Mouse (Mus musculus) CD4-positive, CD25-positive, alpha-beta regulatory T cell, adult 2 months (primary cell): ENCODE data around the gene S1pr3.
A peak's percentile ranks its signal among the peaks of the same experiment; 100 is the strongest.

Experiments
- DNase-seq: peaks from one replicate; pipeline ENCODE4 v3.0.0-alpha.2; 2012; ENCODE audit warnings: low read depth, low spot score

The S1pr3 gene

DNA sequence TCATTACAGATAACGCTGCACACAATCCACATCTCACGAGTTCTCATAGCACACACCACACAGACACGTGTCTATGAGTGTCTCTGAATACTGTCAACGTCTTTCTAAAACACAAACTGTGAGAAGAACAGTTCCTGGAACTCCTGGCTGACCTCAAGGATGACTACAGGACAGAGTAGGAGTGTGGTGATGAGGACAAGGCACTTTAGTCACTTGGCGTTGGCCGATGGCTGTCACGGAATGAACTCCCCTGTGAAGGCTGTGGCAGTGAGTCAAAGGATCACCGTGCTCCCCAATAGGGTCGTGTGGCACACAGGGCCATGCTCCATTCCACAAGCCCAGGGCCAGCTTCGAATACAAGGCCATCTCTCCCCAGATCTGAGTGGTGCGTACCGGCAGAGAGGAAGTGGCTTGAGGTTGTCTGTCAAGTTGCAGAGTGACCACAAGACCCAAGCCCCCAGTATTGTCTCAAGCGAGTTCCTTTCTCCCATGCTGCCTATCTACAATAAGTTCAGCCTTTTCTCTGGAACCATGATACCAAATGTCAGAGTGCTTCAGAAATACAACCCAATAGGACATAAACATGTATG, 2.6 kb upstream of the S1pr3 start:
- DNase-seq = no peak

GRCm38 (mm10) chr13:51407541-51408217, 760 bp upstream of the S1pr3 start:
- no peak for DNase-seq

DNA sequence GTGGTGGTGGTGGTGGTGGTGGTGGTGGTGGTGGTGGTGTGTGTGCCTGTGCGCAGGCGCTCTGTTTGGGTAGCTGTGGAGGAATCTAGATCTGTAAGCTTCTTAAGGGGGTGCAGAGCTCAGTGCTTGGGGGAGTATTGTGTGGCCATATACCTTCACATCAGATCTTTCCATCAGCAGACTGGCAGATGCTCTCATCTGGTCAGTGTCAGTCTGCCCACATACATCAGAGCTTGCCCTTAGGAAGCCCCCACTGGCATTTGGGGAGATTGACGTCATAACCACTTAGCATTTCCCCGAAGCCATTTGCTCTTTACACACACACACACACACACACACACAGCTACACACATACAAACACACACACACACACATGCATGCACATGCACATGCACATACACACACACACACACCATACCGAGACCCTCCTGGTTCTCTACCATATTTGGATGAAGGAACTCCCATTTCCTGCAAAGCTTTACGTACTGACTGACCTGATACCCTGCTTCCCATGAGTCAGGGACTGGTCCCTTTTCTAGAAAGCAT, 1.6 kb downstream of the S1pr3 start:
- DNase-seq = no peak

DNA sequence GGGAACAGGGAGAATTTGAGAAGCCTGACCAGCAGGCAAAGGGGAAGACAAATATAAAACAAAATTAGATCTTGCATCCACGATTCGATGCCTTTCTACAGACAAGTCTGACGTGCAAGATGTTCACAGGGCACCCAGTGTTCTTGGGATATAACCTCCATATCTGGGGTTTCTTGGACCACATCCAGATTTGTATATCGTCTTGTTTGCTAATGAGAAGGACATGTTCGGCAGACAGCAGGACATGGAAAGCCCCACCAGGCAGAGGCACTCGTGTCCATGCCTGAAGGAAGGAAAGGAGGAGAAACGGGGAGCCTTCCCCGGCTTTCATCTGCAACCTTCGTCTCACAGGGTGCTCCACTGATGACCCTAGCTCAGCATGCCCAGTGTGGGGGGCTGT, 2.8 kb downstream of the S1pr3 start:
- DNase-seq = no peak

DNA sequence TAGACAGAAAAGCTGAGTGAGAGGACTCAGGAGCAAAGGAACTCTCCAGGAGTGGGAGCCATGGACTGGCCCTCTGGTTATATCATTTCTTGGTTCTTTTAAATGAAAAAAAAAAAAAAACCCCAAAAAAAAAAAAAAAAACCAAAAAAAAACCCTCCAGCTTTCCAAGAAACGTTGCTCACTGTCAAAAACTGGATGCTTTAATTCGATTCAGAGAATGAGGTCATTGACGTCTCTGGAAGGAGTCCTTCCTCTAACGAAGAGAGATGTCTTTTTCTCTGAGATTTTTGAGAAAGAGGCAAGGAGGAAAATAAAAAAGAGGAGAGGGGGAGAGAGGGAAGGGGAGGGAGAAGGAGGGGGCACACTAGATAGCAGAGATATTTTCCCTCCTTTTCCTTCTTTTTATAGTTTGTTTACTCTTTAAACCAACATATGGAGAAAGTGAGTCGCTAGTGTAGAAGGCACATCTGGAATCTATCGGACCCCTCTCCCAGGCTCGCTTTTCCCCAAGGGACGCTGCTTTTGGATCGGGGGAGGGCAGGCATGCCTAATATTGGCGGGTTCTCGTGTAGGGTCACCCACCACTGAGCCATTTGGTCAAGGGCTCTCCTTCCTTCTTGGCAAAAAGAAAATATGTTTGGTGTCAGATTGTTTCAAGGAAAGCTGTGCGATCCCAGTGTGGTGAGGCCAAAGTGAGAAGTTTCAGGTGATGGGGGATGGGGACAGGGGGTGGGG, 3.4 kb downstream of the S1pr3 start:
- DNase-seq = no peak

GRCm38 (mm10) chr13:51413461-51413860, 5.0 kb downstream of the S1pr3 start:
- peak; percentile 48 for DNase-seq

DNA sequence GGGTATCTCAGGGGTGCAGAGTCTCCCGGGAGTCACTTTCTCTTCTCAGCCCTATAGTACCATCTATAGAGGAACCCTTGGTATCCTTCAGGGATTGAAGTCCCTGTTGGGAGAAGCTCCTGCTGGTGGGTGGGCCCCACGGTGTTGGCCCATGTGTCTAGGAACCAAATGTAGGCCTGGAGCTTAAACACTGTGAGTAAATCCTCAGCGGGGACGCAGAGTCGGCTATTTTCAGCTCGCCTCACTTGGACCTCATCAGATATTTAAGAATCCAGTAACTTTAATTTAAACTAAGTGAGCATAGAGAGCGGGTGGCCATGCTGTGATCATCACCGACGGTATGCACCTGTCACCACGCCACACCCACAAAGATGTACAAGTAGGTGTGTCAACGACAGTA, 8.3 kb downstream of the S1pr3 start:
- DNase-seq = no peak

DNA sequence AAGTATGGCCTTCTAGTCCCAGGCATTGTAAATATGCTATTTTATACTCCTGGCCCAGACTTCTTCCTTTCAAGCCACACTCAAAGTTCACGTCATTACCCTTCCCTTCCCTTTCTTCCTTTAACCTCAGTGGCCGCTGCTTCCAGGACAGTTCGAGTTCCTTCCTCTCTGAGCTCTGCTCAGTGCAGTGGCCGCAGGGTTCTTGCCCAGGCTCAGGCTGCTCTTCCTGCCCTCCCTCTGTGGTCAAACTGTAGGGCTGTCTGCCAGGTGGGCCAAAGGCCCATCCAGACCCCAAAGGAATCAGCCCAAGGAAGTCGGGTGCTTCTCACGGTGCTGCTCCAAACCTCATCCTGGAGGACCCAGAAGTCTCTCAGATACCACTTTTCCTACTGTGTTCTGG, 9.4 kb downstream of the S1pr3 start:
- no peak for DNase-seq

GRCm38 (mm10) chr13:51418268-51418941, 10.0 kb downstream of the S1pr3 start:
- peak; percentile 90 for DNase-seq

- DNase-seq = no peak
Measured at GRCm38 (mm10) chr13:51418942-51419451, 10.6 kb downstream of the S1pr3 start.

GRCm38 (mm10) chr13:51419501-51419900, 11.1 kb downstream of the S1pr3 start:
- DNase-seq = no peak

DNA sequence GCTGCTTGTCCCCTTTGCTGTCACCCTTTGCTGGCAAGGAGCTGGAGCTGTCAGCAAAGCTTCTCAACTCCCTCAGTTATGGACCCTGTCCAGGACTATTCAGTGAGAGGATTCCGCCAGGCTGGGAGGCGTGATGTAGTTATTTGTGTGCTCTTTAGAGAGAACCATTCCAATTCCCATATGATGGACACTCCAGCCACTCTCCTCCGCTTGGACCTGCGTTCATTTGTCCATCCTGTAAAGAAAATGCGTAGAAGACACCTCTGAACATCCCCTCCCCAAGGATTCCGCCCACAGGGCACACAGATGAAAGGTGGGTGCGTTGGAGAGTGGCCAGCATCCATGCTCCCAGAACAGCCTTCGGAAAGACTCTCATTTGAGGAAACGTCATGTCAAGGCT, 12.4 kb downstream of the S1pr3 start:
- DNase-seq = no peak

DNA sequence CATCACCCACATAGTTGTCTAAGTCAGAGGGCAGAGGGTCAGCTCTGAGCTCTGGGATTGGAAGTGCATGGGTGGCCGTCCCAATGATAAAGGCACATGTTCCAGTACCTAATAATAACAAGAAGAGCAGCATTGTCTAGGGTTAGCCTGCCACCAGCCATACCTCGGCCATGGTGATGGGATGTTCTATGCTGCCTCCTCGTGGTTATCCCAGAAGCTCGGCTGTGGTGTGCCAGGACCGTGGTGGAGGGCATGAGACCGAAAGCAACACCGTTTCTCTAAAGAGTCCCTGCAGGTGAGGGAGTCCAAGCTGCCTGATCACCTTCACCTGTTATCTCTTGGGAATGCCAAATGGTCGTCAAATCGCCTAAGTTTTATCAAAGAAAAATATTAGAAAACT, 15.2 kb downstream of the S1pr3 start:
- no peak for DNase-seq

DNA sequence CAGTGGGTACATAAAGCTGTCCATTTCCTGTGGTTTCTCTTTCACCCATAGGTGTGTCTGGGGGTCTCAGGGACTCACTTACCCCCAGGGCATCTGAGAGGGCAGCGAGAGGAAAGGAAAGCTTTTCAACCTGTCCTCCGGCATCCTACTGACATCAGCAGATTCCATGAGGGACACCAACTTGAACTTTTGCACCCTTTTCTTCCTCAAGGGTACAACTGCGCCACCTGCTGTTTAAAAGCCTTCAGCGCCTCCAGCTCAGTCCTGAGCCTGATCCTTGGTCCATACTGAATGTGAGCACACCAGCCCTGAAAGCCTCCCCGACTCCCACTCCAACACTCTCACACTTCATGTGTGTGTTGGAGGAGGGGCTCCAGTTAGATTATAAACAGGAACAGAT, 16.2 kb downstream of the S1pr3 start:
- peak; percentile 70 for DNase-seq

- DNase-seq = no peak
Measured at GRCm38 (mm10) chr13:51425662-51426443, 17.4 kb downstream of the S1pr3 start.

DNA sequence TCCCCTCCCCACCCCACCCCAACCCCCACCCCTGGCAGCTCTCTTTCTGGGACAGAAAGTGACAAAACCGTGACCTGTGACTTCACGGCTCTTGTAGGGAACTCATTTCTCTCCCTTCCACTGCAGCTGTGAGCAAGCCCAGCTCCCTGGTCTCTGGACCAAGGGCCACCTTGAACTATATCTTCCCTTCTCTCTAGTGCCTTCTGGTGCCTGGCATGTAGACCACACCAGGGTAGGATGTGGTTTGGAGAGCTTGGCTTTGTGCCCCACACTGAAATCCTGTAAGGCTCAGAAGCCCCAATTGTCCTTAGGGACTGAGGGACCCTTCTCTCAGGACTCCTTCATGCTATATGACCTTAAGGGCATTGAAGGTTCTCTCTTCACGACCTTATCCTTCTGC, 24.9 kb downstream of the S1pr3 start:
- no peak for DNase-seq

GRCm38 (mm10) chr13:51434460-51434859, 26.0 kb downstream of the S1pr3 start:
- peak; percentile 20 for DNase-seq

- DNase-seq = no peak
Measured at GRCm38 (mm10) chr13:51435146-51435545, 26.7 kb downstream of the S1pr3 start.

GRCm38 (mm10) chr13:51437105-51438085, 29.0 kb downstream of the S1pr3 start:
- DNase-seq = no peak

GRCm38 (mm10) chr13:51442922-51443321, 34.5 kb downstream of the S1pr3 start:
- DNase-seq = no peak
